Mouse (Mus musculus): ENCODE results near the gene Acin1.
"Not testable (repeated sequence)": the region's sequence is repeated elsewhere in the genome, so short reads cannot be mapped to it uniquely, and the experiment has no call there.

Acin1 gene

DNA sequence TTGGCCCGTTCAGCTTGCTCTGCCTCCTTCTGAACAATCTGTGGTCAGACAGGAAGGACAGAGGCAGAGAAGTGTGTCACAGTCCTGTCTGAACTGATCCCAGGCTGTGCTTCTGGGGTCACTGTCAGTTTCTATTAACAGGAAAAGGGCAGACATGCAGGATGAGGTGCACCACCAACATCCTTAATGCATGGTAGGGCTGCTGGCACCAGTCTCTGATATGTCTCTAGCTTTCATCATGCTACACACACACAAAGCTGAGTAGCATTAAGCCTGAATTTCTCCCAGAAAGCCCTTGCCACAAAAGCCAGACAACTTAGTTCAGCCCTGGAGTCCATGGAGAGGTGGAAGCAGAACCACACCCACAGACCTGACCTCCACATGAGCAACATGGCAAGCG is 43.7 kb downstream of the Acin1 start:
- DNase-seq (ENCODE audit: low spot score in 2 of 2), result no peak

DNA sequence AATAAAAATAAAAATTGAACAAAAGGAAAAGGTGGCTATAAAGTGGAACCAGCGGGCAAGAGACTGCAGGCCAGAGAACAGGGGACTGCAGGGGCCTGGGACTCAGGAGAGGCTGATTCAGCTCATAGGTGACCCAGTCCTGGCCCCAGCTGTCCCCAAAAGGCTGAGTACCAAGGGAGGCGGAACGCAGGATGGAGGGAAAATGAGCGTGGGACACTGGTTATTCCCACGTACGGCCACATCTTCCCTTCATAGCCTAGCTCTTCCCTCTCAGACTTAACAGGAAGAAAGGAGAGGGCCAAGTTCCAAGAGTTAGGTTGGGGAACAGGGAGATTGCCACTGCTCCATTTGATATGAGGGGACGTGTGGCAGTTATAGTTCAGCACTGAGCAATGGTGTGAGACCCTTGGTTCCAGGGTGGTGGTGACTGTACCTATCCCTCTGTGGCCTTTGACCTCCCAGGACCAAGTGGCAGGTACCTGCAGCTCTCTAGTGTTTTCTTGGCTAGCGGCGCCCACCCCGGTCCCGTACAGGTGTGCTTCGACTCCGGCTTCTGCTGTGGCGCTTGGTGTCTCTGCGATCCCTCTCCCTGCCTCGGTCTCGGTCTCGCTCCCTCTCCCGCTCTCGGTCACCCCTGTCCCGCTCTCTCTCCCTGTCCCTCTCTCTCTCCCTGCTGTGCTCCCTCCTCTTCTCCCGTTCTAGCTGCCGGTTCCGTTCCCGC is 44.3 kb downstream of the Acin1 start:
- DNase-seq (ENCODE audit: low spot score in 2 of 2), result no peak

GRCm38 (mm10) chr14:54641305-54641969 is 45.3 kb downstream of the Acin1 start, which contains the start of gene Cdh24:
TSS of gene Cdh24 (minus strand) at chr14:54641364.
- peak; percentile 91 to 92 for DNase-seq (ENCODE audit: low spot score in 2 of 2)

DNA sequence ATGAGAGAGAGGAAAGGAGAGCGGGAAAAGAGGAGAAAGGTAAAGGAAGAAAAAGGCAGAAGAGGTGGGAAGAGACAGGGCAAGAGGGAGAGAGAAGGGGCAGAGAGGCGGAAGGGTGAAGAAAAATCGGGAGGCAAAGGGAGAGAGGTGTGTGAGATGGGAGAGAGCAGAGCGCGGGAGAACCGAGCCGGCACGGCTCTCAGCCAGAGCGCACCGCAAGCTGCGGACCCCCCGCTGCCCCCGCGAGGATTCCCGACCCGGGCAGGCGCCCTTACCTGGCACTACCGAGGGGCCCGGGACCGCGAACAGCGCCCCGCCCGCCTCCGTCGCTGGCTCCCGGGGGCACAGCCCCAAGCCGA is 45.8 kb downstream of the Acin1 start, which contains the start of gene Gm17606:
Gene Gm17606, plus strand, starts transcription at position 7 of the 359 bp plus-strand sequence.
- DNase-seq (ENCODE audit: low spot score in 2 of 2), result no peak

DNA sequence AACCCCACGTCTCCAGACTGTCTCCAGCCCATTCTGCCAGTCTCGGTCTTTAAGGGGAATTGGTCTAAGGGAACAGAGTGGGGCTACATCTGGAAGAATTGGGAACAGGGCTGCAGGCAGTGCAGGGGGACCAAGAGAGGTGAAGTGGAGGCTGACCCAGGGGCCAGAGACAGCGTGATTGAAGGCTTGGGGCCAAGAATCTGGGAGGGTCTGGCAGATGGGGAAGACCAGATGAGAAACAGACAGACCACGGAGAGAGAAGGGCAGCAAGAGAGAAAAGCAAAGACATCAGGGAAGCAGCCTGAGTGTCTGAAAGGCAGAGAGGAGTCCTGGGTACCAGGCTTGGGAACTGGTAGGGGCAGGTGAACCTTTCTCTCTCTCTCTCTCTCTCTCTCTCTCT is 46.6 kb downstream of the Acin1 start:
- no peak for DNase-seq (ENCODE audit: low spot score in 2 of 2)

DNA sequence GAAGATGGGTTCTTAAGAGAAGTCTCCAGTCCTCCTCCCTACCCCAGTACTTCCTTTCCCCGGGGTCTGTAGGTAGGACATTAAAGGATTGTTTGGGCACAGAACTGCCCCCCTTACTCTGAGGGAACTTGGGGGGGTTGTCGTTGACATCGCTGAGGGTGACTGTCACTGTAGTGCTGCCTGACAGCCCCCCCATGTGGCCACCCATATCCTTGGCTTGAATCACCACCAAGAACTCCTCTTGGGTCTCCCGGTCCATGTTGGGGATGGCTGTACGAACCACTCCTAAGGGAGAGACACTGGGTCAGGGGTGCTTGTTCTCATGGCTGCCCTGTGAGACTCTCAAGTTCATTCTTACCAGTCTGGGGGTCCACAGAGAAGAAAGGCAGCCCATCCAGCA is 48.5 kb downstream of the Acin1 start:
- DNase-seq (ENCODE audit: low spot score in 2 of 2), result no peak

DNA sequence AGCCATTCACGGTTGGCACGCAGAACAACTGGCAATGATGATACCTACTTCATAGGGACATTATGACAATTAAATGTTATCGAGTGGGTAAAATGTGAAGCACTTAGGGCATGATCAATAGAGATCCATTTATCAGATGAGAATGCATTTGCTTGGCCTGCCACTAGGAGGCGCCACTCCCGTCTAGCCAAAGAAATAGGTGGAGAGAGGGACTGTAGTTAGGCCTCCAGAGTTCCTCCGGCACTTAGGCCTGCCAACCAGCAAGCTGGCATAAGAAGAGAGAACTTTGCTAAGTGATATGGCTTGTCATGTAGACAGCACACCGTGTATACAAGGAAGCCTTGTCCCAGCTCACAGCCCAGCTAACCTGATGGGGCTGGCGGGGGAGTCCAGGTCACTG is 49.8 kb downstream of the Acin1 start:
- peak; percentile 63 to 78 for DNase-seq (ENCODE audit: low spot score in 2 of 2)

DNA sequence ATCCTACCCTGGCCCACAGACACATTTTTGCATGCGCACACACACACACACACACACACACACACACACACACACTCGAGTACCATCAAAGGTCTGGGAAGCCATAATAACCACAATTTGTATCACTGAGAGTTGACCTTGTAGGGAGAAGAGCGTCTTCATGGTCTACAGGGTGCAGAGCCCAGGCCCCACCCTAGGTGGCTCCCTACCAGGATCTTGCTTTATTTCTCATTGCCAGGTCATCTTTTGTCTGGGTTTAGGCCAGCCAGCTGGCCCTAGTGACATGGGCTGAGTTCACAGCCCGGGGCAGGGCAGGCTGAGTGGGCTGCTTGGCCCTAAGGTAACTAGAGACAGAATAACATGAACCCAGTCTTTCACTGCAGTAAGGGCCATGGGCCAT is 52.5 kb downstream of the Acin1 start:
- no peak for DNase-seq (ENCODE audit: low spot score in 2 of 2)

DNA sequence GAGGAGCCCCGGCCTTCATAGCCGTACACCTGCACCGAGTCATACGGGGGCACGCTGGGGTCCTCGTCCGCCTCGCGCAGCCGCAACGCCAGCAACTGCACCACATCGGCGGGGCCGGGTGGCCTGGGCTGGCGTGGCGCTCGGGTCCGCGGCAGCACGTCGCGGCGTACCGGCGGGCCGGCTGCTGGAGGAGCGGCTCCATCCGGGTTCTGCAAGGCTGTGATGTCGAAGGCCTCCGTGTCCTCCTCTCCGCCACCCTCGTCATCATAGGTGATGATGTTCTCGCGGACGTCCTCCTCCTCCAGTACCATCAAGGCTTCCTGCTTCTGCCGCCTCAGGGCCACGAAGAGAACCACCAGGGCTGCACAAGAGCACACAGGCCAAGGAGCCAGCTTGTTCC is 54.5 kb downstream of the Acin1 start:
- no peak for DNase-seq (ENCODE audit: low spot score in 2 of 2)

DNA sequence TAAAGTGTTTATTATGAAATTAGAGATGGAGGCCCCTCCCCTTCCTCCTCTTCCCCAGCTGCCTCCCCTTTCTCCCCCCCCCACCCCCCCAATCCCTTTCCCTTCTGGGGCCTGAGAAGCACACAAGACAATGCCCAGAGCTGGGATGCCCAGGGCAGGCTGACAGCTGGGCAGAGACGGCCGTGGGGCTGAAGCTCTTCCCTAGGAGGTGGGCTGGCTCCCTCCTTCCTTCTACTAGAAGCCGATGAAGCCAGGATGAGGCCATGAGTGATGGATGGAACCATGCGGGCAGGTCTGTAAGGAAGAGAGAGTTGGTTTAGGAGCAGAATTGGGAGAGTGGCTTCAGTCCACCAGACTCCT is 55.5 kb downstream of the Acin1 start:
- no peak for DNase-seq (ENCODE audit: low spot score in 2 of 2)

DNA sequence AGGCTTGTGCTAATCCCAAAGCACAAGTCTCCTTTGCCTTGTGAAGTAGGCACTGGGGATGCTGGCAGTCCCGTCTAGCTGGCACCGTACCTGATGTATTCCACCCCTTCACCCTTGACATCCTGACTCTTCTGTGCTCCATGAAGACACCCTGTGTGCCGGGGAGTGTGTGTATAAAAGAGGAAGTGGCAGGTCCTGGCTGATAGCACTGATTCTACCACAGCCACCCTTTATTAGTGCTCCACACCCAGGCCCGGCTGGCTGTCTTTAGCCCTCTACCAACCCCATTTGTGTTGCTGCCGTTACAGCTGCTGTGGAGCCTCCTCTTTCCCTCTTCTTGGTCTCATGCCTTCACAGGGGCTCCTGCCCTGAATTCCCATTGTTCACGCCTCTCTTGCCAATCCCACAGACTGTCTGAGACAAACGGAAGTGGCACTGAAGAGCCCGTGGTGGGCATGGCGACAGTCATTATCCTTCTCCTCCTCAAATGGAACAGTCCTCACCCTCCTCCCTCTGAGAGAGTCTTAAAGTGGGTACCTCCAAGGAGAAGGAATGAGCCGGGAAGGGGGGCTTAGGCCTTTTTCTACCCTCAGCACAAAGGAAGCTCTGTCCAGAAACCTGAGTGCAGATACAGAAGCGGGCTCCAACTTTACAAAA is 56.0 kb downstream of the Acin1 start:
- no peak for DNase-seq (ENCODE audit: low spot score in 2 of 2)

DNA sequence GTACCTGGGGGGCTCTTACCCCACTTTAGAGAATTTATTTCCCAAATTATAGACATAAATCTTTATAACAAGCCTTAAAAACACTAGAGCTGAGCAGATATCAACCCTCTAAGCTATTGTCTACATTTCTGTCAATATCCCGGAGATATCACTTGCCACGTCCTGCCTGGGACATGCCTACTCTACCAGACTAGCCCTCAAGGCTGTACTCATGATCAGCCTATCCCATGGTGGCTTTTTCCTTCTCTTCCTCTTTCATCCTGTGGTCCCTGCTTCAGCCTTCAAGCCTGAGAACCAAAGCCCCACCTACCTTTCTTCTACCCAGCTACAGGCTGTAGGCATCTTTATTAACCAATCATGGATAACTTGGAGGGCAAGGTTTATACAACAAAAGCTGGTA is 56.9 kb downstream of the Acin1 start:
- DNase-seq (ENCODE audit: low spot score in 2 of 2), result no peak

DNA sequence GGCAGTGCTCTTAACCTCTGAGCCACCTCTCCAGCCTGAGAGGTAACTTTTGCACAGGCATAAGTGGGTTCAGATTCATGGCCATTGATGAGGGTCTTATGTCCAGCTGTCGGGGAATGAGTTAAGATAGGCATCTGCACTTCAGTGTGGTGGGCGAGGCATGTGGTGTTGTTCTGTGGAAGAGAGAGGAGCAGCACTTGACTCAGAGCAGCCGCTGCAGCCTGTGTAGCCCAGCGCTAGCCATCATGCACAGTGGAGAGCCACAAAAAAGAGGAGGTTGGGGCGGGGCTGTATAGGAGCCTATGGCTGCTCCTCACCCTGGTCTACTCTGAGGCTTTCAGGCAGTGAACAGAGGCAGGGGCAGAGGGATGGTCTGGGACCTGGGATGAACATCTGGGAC is 58.6 kb downstream of the Acin1 start:
- DNase-seq (ENCODE audit: low spot score in 2 of 2), result no peak

GRCm38 (mm10) chr14:54624976-54625375 is 61.8 kb downstream of the Acin1 start:
- no peak for DNase-seq (ENCODE audit: low spot score in 2 of 2)

DNA sequence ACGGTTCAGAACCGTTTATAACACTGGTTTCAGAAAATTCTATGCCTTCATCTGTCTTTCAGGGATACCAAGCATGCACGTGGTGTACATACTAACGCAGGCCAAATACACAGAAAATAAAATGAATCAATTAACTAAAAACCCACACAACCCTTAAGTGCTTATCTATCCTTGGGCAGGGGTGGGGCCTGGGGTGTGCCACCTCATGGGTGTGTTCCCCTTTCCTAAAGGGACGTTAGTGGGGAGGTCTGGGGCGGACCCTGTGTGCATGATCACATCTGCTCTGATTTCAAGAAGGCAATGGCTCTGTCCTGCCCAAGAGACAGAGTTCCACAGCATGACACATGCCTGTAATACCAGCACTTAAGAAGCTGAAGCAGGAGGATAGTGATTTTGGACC is 63.4 kb downstream of the Acin1 start:
- no peak for DNase-seq (ENCODE audit: low spot score in 2 of 2)

DNA sequence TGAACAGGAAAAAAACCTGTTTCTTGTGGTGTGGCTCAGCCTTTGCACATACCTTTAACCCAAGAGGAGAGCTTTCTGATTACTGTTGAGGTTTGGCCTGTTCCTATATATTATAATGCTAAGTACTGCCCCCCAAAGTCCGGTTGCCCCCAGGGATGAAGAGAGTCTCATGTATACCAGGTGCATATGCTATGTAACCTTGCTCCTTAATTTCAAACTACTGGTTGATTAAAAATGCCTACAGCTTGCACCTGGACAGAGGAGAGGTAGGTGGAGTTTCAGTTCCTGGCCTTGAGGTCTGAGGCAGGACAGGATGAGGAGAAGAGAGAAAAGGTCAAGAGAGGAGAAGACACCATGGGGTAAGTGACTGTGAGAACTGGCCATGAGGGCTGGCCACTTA is 65.6 kb downstream of the Acin1 start, which contains the start of gene Psmb11:
Gene Psmb11, plus strand, starts transcription at position 301 of the 400 bp plus-strand sequence.
- no peak for DNase-seq (ENCODE audit: low spot score in 2 of 2)

DNA sequence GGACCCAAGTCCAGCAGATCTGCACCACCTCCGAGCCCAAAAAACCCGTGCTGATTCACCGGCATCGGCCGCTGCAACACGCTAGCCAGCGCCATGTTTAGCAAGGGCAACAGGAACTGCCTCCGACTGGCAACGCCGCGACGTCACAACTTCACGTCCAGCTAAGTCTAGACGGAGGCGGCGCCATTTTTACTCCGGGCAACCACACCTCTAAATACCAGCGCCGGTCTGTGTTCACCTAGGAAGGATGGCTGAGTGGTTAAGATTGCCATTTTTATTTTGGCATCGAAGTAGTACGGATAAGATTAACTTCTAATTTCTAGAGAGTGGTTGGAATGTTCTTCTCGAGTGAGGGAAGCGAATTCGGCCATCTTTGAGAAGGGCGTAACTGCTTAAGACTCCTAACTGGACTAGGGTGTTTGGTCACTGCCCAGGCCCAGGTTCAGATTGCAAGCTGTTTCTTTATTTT is 68.8 kb downstream of the Acin1 start, which contains the start of gene Psmb5:
Gene Psmb5, minus strand, starts transcription at position 126 of the 469 bp plus-strand sequence.
- DNase-seq (ENCODE audit: low spot score in 2 of 2), result peak; percentile 88 to 92

GRCm38 (mm10) chr14:54617152-54617896 is 69.4 kb downstream of the Acin1 start:
- peak in 1 of 2 experiments; percentile 60 for DNase-seq (ENCODE audit: low spot score in 2 of 2)

- no peak for DNase-seq (ENCODE audit: low spot score in 2 of 2)
Measured at GRCm38 (mm10) chr14:54616226-54616825, 70.4 kb downstream of the Acin1 start.

DNA sequence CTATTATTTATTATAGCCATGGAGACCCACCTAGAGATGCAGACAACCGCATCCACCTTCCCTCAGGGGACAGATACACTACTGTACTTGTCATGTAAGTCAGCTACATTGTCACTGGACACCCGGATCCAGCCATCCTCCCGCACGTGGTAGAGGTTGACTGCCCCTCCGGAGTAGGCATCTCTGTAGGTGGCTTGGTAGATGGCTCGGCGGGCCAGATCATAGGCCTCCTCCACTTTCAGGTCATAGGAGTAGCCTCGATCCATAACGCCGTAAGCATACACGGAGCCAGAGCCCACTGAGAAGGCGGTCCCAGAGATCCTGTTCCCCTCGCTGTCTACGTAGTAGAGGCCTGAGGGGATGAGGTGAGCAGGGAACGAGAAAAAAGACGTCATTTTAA is 72.6 kb downstream of the Acin1 start:
- DNase-seq (ENCODE audit: low spot score in 2 of 2), result not testable (repeated sequence)

- no peak for DNase-seq (ENCODE audit: low spot score in 2 of 2)
Measured at GRCm38 (mm10) chr14:54610648-54611047, 76.1 kb downstream of the Acin1 start.

Measured in spleen, postnatal 10 days (tissue).